Mouse (Mus musculus) midbrain, embryonic 14.5 days (tissue): ENCODE measurements at regions not wholly inside any gene's neighbourhood (a gene's known extent, or its start where the extent isn't known, plus 50 kb on each side); places are given as distances from the start of the nearest gene placed in this dataset.

ENCODE experiments used
- ATAC-seq: fragments of 200-750 bp; cut with Nextera tagmentation; 2 replicates; pipeline ENCODE4 v1.8.0; 2017; ENCODE audit warnings: moderate number of reproducible peaks, moderate library complexity; ENCODE audit not compliant: low FRiP score, low TSS enrichment
- DNase-seq: peaks from one replicate; pipeline ENCODE4 v3.0.0-alpha.2; 2015
- H3K27ac ChIP-seq: fragments of 300-500 bp; sonication (generic); replicated peaks from 2 replicates; pipeline ENCODE4 v1.5.1; 2014; ENCODE audit warnings: mild to moderate bottlenecking, low read depth, low read length, moderate library complexity
- H3K27me3 ChIP-seq: fragments of 300-500 bp; sonication (generic); 2 replicates; pipeline ENCODE4 v1.6.1; 2014; ENCODE audit warnings: low read length, control low read depth, mixed read lengths; ENCODE audit not compliant: control insufficient read depth, insufficient read depth
- H3K36me3 ChIP-seq: fragments of 300-500 bp; sonication (generic); 2 replicates; pipeline ENCODE4 v1.6.1; 2014; ENCODE audit warnings: low read length, control low read depth; ENCODE audit not compliant: control insufficient read depth, insufficient read depth
- H3K4me1 ChIP-seq: fragments of 300-500 bp; sonication (generic); 2 replicates; pipeline ENCODE4 v1.6.1; 2014; ENCODE audit warnings: mild to moderate bottlenecking, antibody characterized with exemption, low read length, control low read depth; ENCODE audit not compliant: control insufficient read depth, insufficient read depth
- H3K4me2 ChIP-seq: fragments of 300-500 bp; sonication (generic); 2 replicates; pipeline ENCODE4 v1.6.1; 2014; ENCODE audit warnings: mild to moderate bottlenecking, low read length, moderate library complexity
- H3K4me3 ChIP-seq: fragments of 300-500 bp; sonication (generic); replicated peaks from 2 replicates; pipeline ENCODE4 v1.5.1; 2014; ENCODE audit warnings: low read depth, low read length
- H3K9ac ChIP-seq: fragments of 300-500 bp; sonication (generic); replicated peaks from 2 replicates; pipeline ENCODE4 v1.6.1; 2014; ENCODE audit warnings: mild to moderate bottlenecking, low read length, moderate library complexity
- H3K9me3 ChIP-seq: fragments of 300-500 bp; sonication (generic); 2 replicates; pipeline ENCODE4 v1.6.1; 2016; ENCODE audit warnings: low read length, control low read depth, mixed read lengths; ENCODE audit not compliant: control insufficient read depth
- WGBS: fragments of 180-500 bp; shearing (Covaris S2); extraction: QIAGEN DNeasy Blood & Tissue Kit; methylation state at CpG from one replicate; pipeline ENCODE4 v1.1.7; 2014; 5-methylcytosine and 5-hydroxymethylcytosine counted together

- H3K9ac ChIP-seq = no peak overlapping the region
- H3K9me3 ChIP-seq = no peaks in the 10 kb centered on the region
- DNase-seq = no peak
- no peak for ATAC-seq
- no peak overlapping the region for H3K4me3 ChIP-seq
- no peaks in the 10 kb centered on the region; the same call in none of the 2 replicates for H3K27me3 ChIP-seq
- no peak overlapping the region for H3K27ac ChIP-seq
- no peaks in the 10 kb centered on the region for H3K36me3 ChIP-seq
- peaks cover 10% of the 10 kb centered on the region; the same call in 1 of the 2 replicates for H3K4me1 ChIP-seq
- H3K4me2 ChIP-seq = no peak overlapping the region
- 33% methylated on average over 3 of the region's 3 CpGs for WGBS
Observed at GRCm38 (mm10) chr6:100420602-100421001, 133.3 kb upstream of the Rybp start.

- Histone ChIP-seq H3K4me2 (no peak overlapping the region), H3K36me3 (no peaks in the 10 kb centered on the region), H3K4me3 (no peak overlapping the region), H3K27ac (no peak overlapping the region), H3K4me1 (peaks cover 10% of the 10 kb centered on the region; the same call in 1 of the 2 replicates), H3K9me3 (no peaks in the 10 kb centered on the region), H3K9ac (no peak overlapping the region), H3K27me3 (no peaks in the 10 kb centered on the region; the same call in none of the 2 replicates)
- 38% methylated on average over 7 of the region's 7 CpGs for WGBS
- DNase-seq (no peak), ATAC-seq (no peak)
Observed at GRCm38 (mm10) chr6:100419782-100420540, 132.7 kb upstream of the Rybp start.

DNA sequence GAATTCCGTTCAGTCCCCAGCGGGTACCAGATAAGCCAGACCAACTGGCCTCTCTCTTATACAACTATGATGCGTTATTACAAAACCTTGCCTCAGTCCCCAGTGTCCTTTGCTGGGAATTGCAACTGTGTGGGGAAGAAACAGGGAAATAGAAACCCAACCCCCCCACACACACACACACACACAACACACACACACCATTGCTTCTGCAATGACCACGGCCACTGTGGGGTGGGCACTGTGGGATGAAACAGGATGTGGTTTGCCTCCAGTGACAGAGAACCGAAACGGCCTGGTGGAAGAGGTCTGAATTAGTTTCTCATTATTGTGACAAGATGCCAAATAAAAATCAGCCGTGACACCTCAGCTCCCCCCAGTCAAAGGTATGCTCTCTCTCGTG, 128.8 kb upstream of the Rybp start:
- Histone ChIP-seq H3K27ac (no peak overlapping the region), H3K9me3 (no peaks in the 10 kb centered on the region), H3K4me1 (no peaks in the 10 kb centered on the region), H3K36me3 (no peaks in the 10 kb centered on the region), H3K4me3 (no peak overlapping the region), H3K27me3 (no peaks in the 10 kb centered on the region; the same call in 1 of the 2 replicates), H3K9ac (no peak overlapping the region), H3K4me2 (no peak overlapping the region)
- ATAC-seq (no peak), DNase-seq (no peak)
- 78% methylated on average over 8 of the region's 8 CpGs for WGBS

DNA sequence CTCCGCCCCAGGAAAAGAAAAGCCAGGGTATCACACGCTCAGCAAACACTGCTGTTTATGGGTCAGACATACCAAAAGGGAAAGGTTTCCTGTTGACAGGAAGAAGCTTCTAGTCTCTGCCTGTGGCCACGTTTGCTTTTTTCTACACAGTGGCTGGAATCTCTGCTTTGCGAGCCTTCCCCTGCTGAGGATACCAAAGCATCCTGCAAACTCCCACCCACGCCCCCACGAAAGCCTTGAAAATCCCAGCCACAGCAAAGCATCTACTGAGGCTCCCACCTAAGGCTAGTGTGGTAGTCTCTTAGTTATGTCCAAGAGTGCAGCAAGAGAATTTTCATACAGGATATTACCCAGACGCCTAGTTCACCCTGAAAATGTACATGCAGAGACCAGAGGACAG, 128.2 kb upstream of the Rybp start:
- Histone ChIP-seq H3K27me3 (no peaks in the 10 kb centered on the region; the same call in 1 of the 2 replicates), H3K4me1 (no peaks in the 10 kb centered on the region), H3K36me3 (no peaks in the 10 kb centered on the region), H3K9ac (no peak overlapping the region), H3K4me3 (no peak overlapping the region), H3K9me3 (no peaks in the 10 kb centered on the region), H3K27ac (no peak overlapping the region), H3K4me2 (no peak overlapping the region)
- no peak for ATAC-seq
- no peak for DNase-seq
- 76% methylated on average over 7 of the region's 7 CpGs for WGBS

GRCm38 (mm10) chr6:100414836-100415235, 127.6 kb upstream of the Rybp start:
- no peak overlapping the region for H3K4me2 ChIP-seq
- no peaks in the 10 kb centered on the region for H3K4me1 ChIP-seq
- H3K27me3 ChIP-seq = no peaks in the 10 kb centered on the region
- no peak overlapping the region for H3K27ac ChIP-seq
- H3K4me3 ChIP-seq = no peak overlapping the region
- H3K36me3 ChIP-seq = no peaks in the 10 kb centered on the region
- no peak overlapping the region for H3K9ac ChIP-seq
- H3K9me3 ChIP-seq = no peaks in the 10 kb centered on the region
- ATAC-seq (no peak), DNase-seq (no peak)
- WGBS = 65% methylated on average over 4 of the region's 4 CpGs

GRCm38 (mm10) chr6:100412486-100412885, 125.2 kb upstream of the Rybp start:
- Histone ChIP-seq H3K9me3 (no peaks in the 10 kb centered on the region), H3K4me1 (no peaks in the 10 kb centered on the region), H3K27ac (no peak overlapping the region), H3K4me3 (no peak overlapping the region), H3K27me3 (no peaks in the 10 kb centered on the region), H3K9ac (no peak overlapping the region), H3K4me2 (no peak overlapping the region), H3K36me3 (no peaks in the 10 kb centered on the region)
- DNase-seq (no peak), ATAC-seq (no peak)
- 31% methylated on average over 5 of the region's 5 CpGs for WGBS

- no peaks in the 10 kb centered on the region for H3K4me1 ChIP-seq
- WGBS = 85% methylated on average over 4 of the region's 4 CpGs
- H3K27me3 ChIP-seq = no peaks in the 10 kb centered on the region
- H3K9me3 ChIP-seq = no peaks in the 10 kb centered on the region
- H3K4me2 ChIP-seq = no peak overlapping the region
- H3K9ac ChIP-seq = no peak overlapping the region
- ATAC-seq (no peak), DNase-seq (no peak)
- no peak overlapping the region for H3K27ac ChIP-seq
- H3K4me3 ChIP-seq = no peak overlapping the region
- no peaks in the 10 kb centered on the region for H3K36me3 ChIP-seq
Observed at GRCm38 (mm10) chr6:100411968-100412367, 124.7 kb upstream of the Rybp start.

DNA sequence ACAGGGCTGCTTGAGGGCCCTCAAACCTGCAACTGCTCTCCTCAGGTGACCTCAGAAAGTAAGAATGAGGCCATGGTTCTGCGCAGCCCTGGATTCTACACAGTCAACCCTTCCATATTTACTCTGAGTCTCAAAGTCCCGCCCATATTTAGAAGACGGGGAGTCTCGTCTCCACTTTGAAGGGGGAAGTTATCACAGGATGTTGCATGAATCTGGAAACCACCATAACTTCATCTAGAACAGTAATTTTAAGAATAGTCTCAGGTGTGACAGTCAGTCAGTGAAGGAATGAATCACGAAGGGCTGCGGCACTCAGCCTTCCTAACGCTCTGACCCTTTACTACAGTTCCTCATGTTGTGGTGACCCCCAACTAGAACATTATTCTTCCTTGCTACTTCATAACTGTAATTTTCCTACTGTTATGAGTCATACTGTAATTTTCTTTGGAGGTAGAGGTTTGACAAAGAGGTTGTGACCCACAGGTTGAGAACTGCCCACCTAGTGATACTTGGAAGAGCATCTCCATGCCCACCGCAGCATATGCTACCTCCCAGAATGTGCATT, 122.9 kb upstream of the Rybp start:
- H3K4me3 ChIP-seq = no peak overlapping the region
- H3K9me3 ChIP-seq = no peaks in the 10 kb centered on the region
- H3K4me2 ChIP-seq = no peak overlapping the region
- 99% methylated on average over 8 of the region's 8 CpGs for WGBS
- H3K36me3 ChIP-seq = no peaks in the 10 kb centered on the region
- no peaks in the 10 kb centered on the region for H3K27me3 ChIP-seq
- H3K9ac ChIP-seq = no peak overlapping the region
- no peak for ATAC-seq
- no peak for DNase-seq
- H3K4me1 ChIP-seq = no peaks in the 10 kb centered on the region
- H3K27ac ChIP-seq = no peak overlapping the region

GRCm38 (mm10) chr6:100408826-100409225, 121.5 kb upstream of the Rybp start:
- Histone ChIP-seq H3K27ac (no peak overlapping the region), H3K4me1 (no peaks in the 10 kb centered on the region), H3K4me2 (no peak overlapping the region), H3K27me3 (no peaks in the 10 kb centered on the region), H3K9ac (no peak overlapping the region), H3K4me3 (no peak overlapping the region), H3K36me3 (no peaks in the 10 kb centered on the region), H3K9me3 (no peaks in the 10 kb centered on the region)
- WGBS = 89% methylated on average over 8 of the region's 8 CpGs
- DNase-seq (no peak), ATAC-seq (no peak)
